Mouse (Mus musculus): ENCODE results near the gene Pradc1. TPM values are rescaled to one million over a fixed set of nuclear protein-coding genes. Genes with fewer than 3 reads are reported as not detected.

Gene Pradc1
- total and polyA plus RNA-seq, 2 experiments from 2014 or later = 21.1 to 31.5 TPM

- H3K4me1 ChIP-seq (ENCODE audit: insufficient read depth, low read length) = peaks cover 3% of the 10 kb centered on the region; the same call in 1 of the 2 replicates
- H3K27me3 ChIP-seq (ENCODE audit: insufficient read depth, low read length) = 0 out of 2 replicates have a peak, but pooled peaks cover 3% of the 10 kb centered on the region
- H3K9me3 ChIP-seq (ENCODE audit: low read length) = no peaks in the 10 kb centered on the region
- no peak for TF ChIP-seq CTCF (IDR thresholded peaks at IDR 0.05; ENCODE audit: low read depth)
- H3K4me2 ChIP-seq (ENCODE audit: low read depth, low read length) = no peak overlapping the region
- H3K36me3 ChIP-seq (ENCODE audit: insufficient read depth, low read length) = no peaks in the 10 kb centered on the region
- H3K9ac ChIP-seq (replicated peaks; ENCODE audit: low read length) = no peak overlapping the region
- H3K27ac ChIP-seq = no peak overlapping the region
- DNase-seq (ENCODE audit: low spot score) (no peak), ATAC-seq (no peak)
- H3K4me3 ChIP-seq (ENCODE audit: low read length) = no peak overlapping the region
- WGBS = 25% methylated on average over 4 of the region's 4 CpGs
Observed at GRCm38 (mm10) chr6:85488510-85488909, 36.7 kb upstream of the Pradc1 start.

- no peak for ATAC-seq
- WGBS = 41% methylated on average over 2 of the region's 2 CpGs
- no peak overlapping the region for H3K27ac ChIP-seq
Observed at GRCm38 (mm10) chr6:85485738-85486137, 34.0 kb upstream of the Pradc1 start.

GRCm38 (mm10) chr6:85483843-85484721 lies 32.3 kb upstream of the Pradc1 start:
- peak overlapping the region; percentile 10; the same call in 1 of the 2 replicates for H3K9ac ChIP-seq (replicated peaks; ENCODE audit: low read length)
- H3K36me3 ChIP-seq (ENCODE audit: insufficient read depth, low read length) = peaks cover 5% of the 10 kb centered on the region; the same call in 1 of the 2 replicates
- ATAC-seq (peak; percentile 30; the same call in 1 of the 2 replicates), DNase-seq (ENCODE audit: low spot score) (peak; percentile 37)
- WGBS = 8% methylated on average over 90 of the region's 92 CpGs
- TF ChIP-seq CTCF (IDR thresholded peaks at IDR 0.05; ENCODE audit: low read depth) = no peak
- H3K9me3 ChIP-seq (ENCODE audit: low read length) = no peaks in the 10 kb centered on the region
- H3K4me3 ChIP-seq (ENCODE audit: low read length) = peak overlapping the region; percentile 32
- peaks cover 3% of the 10 kb centered on the region; the same call in 1 of the 2 replicates for H3K4me1 ChIP-seq (ENCODE audit: insufficient read depth, low read length)
- peak overlapping the region; percentile 48 for H3K4me2 ChIP-seq (ENCODE audit: low read depth, low read length)
- no peak overlapping the region for H3K27ac ChIP-seq
- 0 out of 2 replicates have a peak, but pooled peaks cover 3% of the 10 kb centered on the region for H3K27me3 ChIP-seq (ENCODE audit: insufficient read depth, low read length)

More at GRCm38 (mm10) chr6:85485738-85486137, 34.0 kb upstream of the Pradc1 start:
- Histone ChIP-seq H3K27me3 (ENCODE audit: insufficient read depth, low read length) (0 out of 2 replicates have a peak, but pooled peaks cover 3% of the 10 kb centered on the region), H3K4me1 (ENCODE audit: insufficient read depth, low read length) (peaks cover 3% of the 10 kb centered on the region; the same call in 1 of the 2 replicates), H3K9me3 (ENCODE audit: low read length) (no peaks in the 10 kb centered on the region), H3K4me2 (ENCODE audit: low read depth, low read length) (no peak overlapping the region), H3K4me3 (ENCODE audit: low read length) (no peak overlapping the region), H3K9ac (replicated peaks; ENCODE audit: low read length) (no peak overlapping the region), H3K36me3 (ENCODE audit: insufficient read depth, low read length) (no peaks in the 10 kb centered on the region)
- no peak for DNase-seq (ENCODE audit: low spot score)
- TF ChIP-seq CTCF (IDR thresholded peaks at IDR 0.05; ENCODE audit: low read depth) = no peak

DNA sequence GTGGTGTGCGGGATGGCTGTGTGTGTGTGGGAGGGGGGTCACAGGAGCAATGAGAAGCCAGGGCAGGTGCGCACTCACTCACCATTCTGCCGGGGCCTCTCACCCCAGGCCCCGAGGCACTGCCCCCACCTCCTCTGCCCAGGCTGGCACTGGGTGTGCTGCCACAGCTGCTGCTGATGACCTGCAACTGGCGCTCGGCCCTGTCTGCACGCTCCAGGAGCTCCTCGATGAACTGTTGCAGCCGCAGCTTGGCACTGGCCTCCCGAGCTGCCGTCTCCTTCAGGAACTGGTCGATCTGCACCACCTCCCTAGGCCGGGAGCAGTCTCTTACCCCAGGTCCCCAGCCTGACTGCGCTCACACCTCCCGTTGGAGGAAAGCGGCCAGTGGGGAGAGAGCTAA lies 28.9 kb upstream of the Pradc1 start:
- no peak overlapping the region for H3K4me3 ChIP-seq (ENCODE audit: low read length)
- no peak overlapping the region for H3K27ac ChIP-seq
- 0 out of 2 replicates have a peak, but pooled peaks cover 3% of the 10 kb centered on the region for H3K27me3 ChIP-seq (ENCODE audit: insufficient read depth, low read length)
- no peak overlapping the region for H3K4me2 ChIP-seq (ENCODE audit: low read depth, low read length)
- no peaks in the 10 kb centered on the region for H3K4me1 ChIP-seq (ENCODE audit: insufficient read depth, low read length)
- DNase-seq (ENCODE audit: low spot score) (peak; percentile 43), ATAC-seq (peak; percentile 31; the same call in 1 of the 2 replicates)
- H3K9ac ChIP-seq (replicated peaks; ENCODE audit: low read length) = 0 out of 2 replicates have a peak overlapping the region, but pooled peaks have one; percentile 9
- peaks cover 5% of the 10 kb centered on the region; the same call in 1 of the 2 replicates for H3K36me3 ChIP-seq (ENCODE audit: insufficient read depth, low read length)
- no peaks in the 10 kb centered on the region for H3K9me3 ChIP-seq (ENCODE audit: low read length)
- WGBS = 50% methylated on average over 16 of the region's 16 CpGs
- TF ChIP-seq CTCF (IDR thresholded peaks at IDR 0.05; ENCODE audit: low read depth) = no peak

- 0 out of 2 replicates have a peak, but pooled peaks cover 3% of the 10 kb centered on the region for H3K27me3 ChIP-seq (ENCODE audit: insufficient read depth, low read length)
- H3K9me3 ChIP-seq (ENCODE audit: low read length) = no peaks in the 10 kb centered on the region
- H3K9ac ChIP-seq (replicated peaks; ENCODE audit: low read length) = no peak overlapping the region
- no peak overlapping the region for H3K4me3 ChIP-seq (ENCODE audit: low read length)
- TF ChIP-seq CTCF (IDR thresholded peaks at IDR 0.05; ENCODE audit: low read depth) = no peak
- ATAC-seq (no peak), DNase-seq (ENCODE audit: low spot score) (no peak)
- 55% methylated on average over 5 of the region's 5 CpGs for WGBS
- no peak overlapping the region for H3K4me2 ChIP-seq (ENCODE audit: low read depth, low read length)
- no peaks in the 10 kb centered on the region for H3K4me1 ChIP-seq (ENCODE audit: insufficient read depth, low read length)
- H3K27ac ChIP-seq = no peak overlapping the region
- peaks cover 5% of the 10 kb centered on the region; the same call in 1 of the 2 replicates for H3K36me3 ChIP-seq (ENCODE audit: insufficient read depth, low read length)
Observed at GRCm38 (mm10) chr6:85479979-85480378, 28.2 kb upstream of the Pradc1 start.

DNA sequence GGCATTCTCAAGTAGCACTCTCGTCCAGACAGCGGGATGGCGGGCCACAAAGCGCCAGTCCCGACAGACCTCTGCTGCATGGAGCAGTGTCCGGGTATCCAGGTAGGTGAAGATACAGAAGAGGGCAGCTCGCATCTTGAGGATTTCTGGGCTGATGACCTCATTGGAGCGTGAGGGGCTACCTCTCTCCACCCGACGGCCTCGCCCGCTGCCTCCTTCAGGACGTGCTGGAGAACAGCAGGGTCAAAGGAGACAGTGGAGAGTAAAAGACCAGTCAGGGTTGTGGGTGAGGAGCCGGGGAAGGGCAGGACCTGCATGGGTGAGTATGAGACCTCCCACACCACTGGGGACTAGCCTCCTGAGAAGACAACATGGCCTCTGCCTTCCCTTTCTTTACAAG lies 26.6 kb upstream of the Pradc1 start:
- Histone ChIP-seq H3K9ac (replicated peaks; ENCODE audit: low read length) (no peak overlapping the region), H3K9me3 (ENCODE audit: low read length) (no peaks in the 10 kb centered on the region), H3K4me2 (ENCODE audit: low read depth, low read length) (no peak overlapping the region), H3K36me3 (ENCODE audit: insufficient read depth, low read length) (peaks cover 9% of the 10 kb centered on the region; the same call in 1 of the 2 replicates), H3K4me1 (ENCODE audit: insufficient read depth, low read length) (no peaks in the 10 kb centered on the region), H3K27me3 (ENCODE audit: insufficient read depth, low read length) (no peaks in the 10 kb centered on the region), H3K4me3 (ENCODE audit: low read length) (no peak overlapping the region), H3K27ac (no peak overlapping the region)
- ATAC-seq (no peak), DNase-seq (ENCODE audit: low spot score) (no peak)
- WGBS = 46% methylated on average over 14 of the region's 14 CpGs
- TF ChIP-seq CTCF (IDR thresholded peaks at IDR 0.05; ENCODE audit: low read depth) = no peak
